Mouse (Mus musculus) bone marrow macrophage, adult 2 months (primary cell): ENCODE measurements around the gene Stat1.

Source experiments
- CTCF ChIP-seq: IDR thresholded peaks from 2 replicates; pipeline ENCODE4 v1.5.1; 2012; ENCODE audit warnings: low read depth, mild to moderate bottlenecking, low read length, moderate library complexity
- POLR2A ChIP-seq: IDR thresholded peaks from 2 replicates; pipeline ENCODE4 v1.6.1; 2012; ENCODE audit warnings: mild to moderate bottlenecking, low read depth, low read length, borderline replicate concordance

DNA sequence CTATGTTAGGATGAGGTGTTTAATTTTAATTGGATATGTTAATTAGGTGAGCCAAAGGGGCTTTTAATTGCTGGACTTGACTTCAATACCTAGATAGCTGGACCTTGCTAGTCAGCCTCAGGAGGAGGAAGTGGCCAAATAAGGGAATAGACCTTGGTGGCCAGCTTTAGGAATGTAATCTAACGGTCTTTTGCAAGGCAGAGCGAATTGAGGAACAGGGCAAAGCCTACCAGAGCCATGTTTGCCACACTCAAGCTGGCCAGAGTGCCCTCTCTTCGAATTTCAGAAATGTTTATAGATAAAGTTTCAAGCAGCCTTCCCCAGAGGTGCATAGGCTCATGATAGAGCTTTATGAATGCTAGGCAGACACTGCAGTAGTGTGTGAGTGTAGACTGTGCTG is 22.2 kb downstream of the Stat1 start:
- no peak for TF ChIP-seq CTCF
- TF ChIP-seq POLR2A: no peak
